Mouse (Mus musculus) CD8-positive naive resting alpha-beta T cell, adult 57 days (primary cell): ENCODE data around the gene Vmn2r66. TPM values are rescaled to one million over a fixed set of nuclear protein-coding genes. Genes with fewer than 3 reads are reported as not detected.

Experiments
- total RNA-seq: library from RNA; stranded (reverse); gene quantifications from one replicate; pipeline ENCODE4 v1.2.4, GENCODE M21; 2023

Vmn2r66 gene
- total RNA-seq, result not detected

DNA sequence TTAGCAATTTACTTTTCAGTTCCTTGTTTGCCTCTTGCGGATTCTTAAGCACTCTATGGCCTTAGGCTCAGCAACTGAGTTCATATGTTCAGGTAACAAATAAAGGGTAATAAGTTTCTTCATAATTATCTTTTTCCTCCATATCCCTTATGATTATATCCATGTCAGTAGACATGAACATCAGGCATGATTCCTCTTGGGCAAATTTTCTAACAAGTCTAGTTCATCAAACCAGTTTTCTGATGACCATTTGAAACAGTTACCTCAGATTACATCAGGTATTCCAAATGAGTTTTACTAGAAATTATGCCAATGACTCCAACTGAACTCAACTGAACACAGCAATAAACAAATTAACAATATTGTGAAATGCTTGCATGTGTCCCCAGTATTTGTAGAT is at the start of gene Vmn2r66:
Vmn2r66 (minus strand) TSS at position 101 of the 400 bp plus-strand sequence.

DNA sequence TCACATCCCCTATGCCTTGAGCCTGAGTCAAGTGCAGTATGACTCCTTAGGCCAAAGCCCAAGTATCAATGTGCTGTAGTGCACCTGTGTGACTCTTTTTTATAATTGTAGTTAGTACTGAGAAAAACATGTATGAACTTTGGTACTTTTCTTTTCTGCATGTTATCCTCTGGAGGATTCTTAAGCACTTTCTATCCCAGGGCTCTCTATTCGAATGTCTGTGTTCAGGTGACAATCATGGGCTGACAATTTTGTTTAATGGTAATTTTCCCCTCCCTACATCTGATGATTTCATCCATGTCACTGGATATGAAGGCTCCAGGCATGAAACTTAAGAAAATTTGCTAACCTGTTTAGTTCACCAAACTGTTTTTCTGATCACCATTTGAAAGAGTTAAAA is 48.1 kb downstream of the Vmn2r66 start, which contains the start of gene Vmn2r65:
Vmn2r65 (minus strand) TSS at position 101 of the 400 bp plus-strand sequence.

Other genes starting within 250 kb of the Vmn2r66 start
- not detected for gene Olfr291, start 158.7 kb downstream of the Vmn2r66 start, total RNA-seq
- gene Vmn2r65, start 48.2 kb downstream of the Vmn2r66 start, total RNA-seq, result not detected
- gene Vmn2r67, start 143.7 kb upstream of the Vmn2r66 start, total RNA-seq, result not detected
- gene Vmn2r68, start 225.5 kb upstream of the Vmn2r66 start, total RNA-seq, result not detected